Mouse (Mus musculus): ENCODE measurements around the gene Cactin.

Gene Cactin

DNA sequence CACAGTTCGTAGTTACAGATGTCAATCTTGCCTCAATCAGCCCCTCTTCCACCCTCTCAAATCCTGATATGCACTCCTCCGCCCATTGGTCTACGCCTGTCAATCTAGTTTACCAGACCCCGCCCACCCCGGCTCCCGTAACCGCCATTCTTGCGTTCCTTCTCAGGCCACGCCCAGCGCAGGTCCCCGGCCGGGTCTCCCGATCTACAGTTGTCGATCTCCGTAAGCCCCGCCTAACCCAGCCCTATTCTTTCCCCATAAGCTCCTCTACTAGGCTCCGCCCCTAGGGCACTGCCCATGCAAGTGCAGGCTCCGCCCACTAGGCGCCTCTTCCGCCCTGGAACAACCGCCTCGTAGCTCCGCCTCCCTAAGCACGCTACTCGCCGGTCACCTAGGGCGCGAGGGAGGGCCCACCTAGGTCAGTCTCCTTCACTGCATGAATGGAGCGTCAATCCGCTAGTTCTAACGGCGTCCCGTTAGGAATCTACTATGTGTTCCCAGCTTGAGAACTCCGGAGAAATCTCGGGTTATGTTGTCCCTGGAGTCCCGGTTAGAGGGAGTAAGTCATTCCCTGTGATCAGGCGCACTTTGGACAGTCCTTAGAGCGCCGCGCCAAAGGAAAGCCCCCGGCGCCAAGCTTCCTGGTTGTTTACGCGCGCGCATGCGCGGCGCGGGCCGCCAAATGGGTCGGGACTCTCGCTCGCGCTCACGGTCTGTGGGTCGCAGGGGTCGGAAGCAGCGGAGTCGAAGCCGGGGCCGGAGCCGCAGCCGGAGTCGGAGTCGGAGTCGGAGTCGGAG is at the start of gene Cactin:
TSS of gene Cactin (plus strand) at position 554 of the 798 bp plus-strand sequence.
- DNase-seq (ENCODE audit: low spot score in 2 of 2) = peak; percentile 99 to 100

DNA sequence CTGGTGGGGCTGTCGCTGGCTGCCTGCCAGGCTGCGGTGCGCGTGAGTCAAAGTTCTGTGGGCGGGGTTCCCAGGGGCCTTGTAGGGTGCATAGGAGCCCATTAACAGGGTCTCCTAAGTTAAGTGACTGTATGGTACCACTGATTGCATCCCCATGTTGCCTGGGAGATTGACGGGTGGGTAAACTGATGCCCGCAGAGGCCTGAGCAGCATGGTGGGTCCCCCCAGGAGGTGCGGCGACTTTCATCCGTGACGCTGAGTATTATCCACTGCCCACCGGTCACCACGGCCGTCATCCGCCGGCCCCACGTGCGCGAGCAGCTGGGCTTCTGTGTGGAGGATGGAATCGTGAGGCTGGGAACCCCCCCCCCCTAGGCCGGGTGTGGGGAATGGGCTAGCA is 48.5 kb upstream of the Cactin start:
- no peak for DNase-seq (ENCODE audit: low spot score in 2 of 2)

DNA sequence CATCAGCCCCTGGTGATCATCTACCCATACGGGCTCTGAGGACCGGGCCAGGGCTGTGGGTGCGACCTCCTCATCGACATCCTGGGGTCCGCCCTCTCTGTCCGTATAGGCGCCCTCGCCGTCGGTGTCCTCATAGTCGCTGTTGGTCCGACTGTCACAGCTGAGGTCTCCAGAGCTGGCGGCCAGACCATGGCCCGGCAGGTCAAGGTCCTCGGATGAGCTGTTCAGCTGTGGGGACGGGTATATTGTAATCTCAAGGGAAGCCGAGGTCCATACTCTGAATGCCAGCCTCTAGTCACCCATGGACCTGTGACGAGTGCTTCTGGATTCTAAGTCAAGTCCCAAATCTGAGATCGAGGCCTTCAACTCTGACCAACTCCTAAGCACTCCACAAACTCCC is 47.1 kb upstream of the Cactin start:
- no peak for DNase-seq (ENCODE audit: low spot score in 2 of 2)

DNA sequence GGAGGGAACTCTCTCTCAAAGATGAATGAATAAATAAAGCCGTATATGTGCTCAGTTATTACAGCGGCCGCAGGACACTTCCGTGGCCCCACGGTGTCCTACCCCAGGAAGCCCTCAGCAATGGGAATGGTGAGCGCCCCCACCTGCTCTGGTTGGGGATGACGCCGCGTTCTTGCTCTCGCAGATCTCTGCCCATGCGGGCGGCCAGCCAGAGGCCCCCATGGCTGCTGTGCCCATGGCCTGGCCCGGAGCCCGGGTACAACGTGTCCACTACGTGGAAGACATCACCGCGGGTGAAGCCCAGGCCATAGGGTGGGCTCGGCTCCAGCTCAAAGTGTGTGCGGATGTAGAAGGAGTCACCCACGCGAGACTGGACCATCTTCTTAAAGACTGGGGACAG is 43.2 kb upstream of the Cactin start:
- no peak for DNase-seq (ENCODE audit: low spot score in 2 of 2)

DNA sequence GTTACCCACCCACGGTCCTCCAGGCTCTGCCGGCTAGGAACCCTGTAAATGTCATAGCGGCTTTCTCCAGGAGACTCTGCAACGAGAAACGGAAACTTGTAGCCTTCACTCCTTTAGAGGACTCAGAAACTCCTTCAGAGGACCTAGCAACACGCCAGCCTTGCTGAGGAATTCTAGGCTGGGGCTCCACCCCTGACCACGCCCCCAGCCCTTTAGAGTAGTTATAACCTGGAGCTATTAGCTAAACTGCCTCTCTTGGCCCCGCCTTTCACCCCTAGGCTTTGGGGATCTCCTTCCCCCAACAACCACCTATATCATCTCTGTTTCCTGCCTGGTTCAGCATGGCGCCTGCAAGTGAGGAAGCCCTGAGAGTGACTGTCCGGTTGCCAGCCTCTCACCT is 41.4 kb upstream of the Cactin start:
- no peak for DNase-seq (ENCODE audit: low spot score in 2 of 2)

DNA sequence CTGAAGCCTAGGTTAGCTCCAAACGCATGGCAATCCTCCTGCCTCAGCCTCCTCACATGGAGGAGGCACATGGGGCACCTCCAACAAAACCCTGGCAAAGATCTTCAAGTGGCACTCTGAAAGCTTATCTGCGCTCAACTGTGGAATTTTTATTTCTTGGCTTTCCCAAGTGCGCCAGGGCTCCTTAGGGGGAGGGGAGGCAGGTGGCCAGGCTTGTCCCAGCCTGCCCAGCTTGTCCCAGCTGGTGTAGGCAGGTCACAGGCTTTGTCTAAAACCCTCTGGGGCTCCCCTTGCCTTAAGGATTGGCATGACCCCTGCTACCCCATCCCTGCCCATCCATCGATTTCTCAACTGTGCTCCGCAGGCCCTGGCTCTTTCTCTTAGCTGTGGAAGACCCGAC is 36.7 kb upstream of the Cactin start:
- DNase-seq (ENCODE audit: low spot score in 2 of 2) = no peak

DNA sequence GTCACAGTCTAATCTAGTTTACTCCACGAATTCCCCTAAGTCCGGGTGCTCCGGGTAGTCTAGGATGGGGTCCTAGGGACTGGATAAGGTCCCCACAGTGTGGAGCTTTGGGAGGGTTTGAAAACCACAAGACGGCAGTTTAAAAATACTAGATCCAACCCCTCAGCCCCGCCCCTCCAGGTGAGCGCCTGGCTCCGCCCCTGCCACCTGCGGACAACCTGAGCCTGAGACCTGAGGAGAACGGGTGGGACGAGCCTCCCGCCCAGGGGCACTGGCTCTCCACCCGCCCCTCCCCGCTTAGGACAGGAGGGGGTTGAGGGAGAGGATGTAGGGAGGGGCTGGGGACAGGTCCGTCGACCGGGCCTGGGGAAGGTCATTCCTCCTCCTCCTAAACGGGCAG is 36.2 kb upstream of the Cactin start:
- DNase-seq (ENCODE audit: low spot score in 2 of 2) = no peak

DNA sequence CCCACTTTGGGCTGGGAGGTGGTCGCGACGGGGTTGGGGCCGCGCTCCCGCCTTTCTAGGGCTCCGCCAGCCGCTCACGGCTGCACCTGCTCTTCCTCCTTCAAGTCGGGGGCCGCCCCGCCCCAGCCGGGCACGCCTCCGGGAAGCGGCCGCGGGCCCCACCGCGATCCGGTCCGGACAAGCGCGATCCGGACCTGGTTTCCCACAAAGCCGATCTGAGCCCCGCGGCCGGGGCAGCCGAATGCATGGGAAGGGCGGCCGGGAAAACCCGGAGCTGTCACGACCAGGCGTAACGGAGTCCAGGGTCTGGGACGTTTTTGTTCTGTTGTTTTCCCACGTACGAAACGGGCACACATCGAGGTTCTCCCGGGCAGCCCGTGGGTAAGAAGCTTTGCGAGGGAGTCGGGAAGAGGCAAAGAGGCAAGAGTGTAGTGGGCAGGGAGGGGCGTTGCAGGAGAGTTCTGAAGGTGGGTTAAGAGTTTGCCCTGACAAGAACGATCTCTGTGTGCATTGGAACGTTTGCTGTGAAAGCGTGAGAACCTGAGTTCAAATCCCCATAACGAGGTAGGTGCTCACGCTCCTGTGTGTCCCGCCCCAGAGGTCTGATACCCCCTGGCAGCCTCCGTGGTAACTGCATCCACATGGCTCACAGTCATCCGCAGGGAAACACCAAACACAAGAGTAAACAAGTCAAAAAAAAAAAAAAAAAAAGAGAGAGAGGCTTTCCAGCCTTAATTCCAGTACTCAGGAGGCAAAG is 35.0 kb upstream of the Cactin start:
- peak; percentile 61 to 67 for DNase-seq (ENCODE audit: low spot score in 2 of 2)

DNA sequence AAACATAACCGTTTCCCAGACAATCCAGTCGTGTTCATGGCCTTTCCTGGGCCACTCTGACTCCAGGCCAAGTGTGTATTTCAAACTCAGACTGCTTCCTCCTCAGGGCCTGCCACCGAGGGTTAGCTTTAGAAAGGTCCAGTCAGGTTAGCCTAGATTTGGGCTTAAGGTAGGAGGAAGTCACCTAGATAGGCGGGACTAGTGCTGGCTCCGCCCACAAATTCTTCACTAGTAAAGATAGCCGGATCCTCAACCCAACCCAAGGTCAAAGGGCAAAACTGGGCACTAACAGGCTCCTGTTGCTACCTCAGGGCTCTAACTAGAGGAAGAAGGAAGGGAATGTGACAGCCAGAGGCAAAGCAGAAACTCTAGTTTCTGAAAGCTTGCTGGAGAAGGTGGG is 34.3 kb upstream of the Cactin start:
- no peak for DNase-seq (ENCODE audit: low spot score in 2 of 2)

DNA sequence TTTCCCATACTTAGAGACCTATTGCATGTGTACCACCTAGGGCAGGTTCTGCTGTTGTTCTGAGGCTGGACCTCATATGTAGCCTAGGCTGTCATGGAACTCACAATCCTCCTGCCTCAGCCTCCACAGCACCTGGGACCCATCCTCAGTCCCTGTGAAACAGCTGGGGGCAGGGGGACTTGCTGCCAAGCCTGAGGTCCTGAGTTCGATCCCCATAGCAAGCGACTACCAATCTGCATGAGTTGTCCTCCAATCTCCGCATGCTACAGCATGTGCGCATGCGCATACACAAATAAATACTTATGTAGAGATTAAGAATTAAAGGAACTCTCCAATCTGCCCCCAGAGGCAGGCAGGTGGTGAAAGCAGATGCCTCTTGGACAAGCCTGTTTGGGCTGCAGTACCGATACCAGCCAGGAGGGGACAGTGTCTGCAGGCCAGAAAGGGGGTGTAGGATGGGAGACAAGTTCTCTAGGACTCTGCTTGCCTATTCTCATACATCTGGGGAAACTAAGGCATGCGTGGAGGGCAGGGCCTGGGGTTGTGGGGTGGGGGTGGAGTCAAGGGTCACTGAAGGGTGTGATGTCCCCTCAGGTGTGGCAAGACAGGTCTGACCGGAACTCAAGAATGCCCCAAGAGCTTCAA is 33.3 kb upstream of the Cactin start:
- DNase-seq (ENCODE audit: low spot score in 2 of 2) = no peak

DNA sequence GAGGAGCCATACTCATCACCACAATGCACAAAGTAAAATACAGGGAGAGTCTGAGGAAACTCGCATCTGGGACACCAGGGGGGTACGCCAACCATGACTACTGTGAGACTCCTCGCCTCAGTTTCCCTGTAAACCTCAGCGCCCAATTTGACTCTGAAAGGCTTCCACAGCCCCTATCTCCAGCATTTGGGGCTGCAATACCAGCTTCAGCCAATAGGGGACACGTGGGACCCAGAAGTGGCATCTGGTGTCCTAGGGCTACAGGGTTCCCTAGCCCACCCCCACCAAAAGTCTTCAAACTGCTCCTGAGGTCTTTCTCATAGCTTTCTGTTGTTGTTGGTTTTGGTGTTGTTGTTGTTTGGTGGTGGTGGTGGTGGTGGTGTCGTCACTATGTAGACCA is 32.3 kb upstream of the Cactin start:
- DNase-seq (ENCODE audit: low spot score in 2 of 2) = no peak

DNA sequence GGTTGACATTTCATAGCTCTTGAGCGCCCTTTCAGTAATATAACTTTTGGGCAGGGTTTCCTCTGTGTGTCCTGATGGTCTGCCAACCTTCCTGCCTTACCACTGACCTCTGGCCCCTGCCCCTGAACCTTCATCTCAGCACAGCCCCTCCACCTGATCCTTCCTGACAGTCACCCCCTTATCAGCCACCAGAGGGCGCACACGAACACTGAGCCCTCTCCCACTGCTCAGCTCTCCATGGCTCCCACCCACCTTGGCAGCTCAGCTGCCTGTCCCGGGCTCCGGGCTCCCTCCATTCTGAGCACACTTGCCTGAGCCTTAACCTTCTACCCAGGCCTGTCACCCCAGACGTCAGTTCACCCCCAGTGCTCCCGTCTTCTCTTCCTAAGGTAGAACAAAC is 31.6 kb upstream of the Cactin start:
- no peak for DNase-seq (ENCODE audit: low spot score in 2 of 2)

DNA sequence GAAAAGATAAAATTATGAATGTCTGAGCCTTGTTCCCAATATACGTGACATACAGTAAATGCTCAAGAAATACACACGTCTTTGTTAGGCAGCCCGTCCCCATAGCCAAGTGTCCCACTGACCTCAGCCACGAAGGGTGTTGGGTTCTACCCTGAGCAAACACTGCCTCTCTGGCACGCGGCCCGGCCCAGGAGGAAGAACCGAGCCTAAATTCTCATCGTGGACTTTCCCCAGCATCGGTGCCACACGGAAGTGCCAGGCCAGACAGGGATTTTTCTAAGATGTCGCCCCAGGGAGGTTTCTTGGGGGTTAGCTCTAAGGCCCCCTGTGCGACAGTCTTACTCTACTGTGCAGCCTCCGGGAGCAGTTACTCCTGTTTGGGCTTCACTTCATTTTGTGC is 31.1 kb upstream of the Cactin start:
- DNase-seq (ENCODE audit: low spot score in 2 of 2) = no peak

DNA sequence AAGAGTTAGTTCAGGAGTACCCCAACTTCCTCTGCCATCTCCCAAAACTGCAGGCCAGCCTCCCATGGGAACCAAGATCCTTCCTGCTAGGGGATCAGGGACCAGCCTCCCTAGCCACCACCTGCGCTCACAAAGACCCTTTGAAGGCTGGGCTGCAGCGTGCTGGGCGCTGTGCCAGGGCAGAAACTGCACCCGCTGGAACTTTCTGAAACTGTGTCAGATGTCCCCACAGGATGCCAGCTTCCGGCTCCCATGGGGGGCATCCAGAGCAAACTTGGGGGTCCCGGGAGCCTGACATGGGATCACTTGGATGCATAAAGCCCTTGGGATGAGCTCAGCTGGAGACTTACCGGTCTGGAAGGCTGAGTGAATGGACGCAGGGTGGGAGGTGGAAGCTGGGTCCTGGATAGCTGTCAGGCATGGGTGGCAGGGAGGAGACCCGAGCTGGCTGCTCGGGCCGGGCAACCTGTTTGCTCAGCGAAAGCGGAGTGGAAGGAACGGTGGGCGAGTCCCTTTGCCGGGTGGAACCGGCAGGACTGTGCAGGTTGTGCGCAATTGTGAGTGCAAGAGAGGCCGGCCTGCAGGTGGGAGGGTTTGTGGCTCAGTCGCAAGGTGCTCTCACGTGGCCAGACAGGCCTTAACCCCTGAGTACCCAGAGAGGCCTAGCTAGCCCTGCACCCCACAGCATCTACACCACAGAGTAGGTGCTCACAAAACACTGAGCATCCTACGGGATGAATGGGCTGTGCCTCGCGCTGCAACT is 30.0 kb upstream of the Cactin start:
- DNase-seq (ENCODE audit: low spot score in 2 of 2) = no peak

DNA sequence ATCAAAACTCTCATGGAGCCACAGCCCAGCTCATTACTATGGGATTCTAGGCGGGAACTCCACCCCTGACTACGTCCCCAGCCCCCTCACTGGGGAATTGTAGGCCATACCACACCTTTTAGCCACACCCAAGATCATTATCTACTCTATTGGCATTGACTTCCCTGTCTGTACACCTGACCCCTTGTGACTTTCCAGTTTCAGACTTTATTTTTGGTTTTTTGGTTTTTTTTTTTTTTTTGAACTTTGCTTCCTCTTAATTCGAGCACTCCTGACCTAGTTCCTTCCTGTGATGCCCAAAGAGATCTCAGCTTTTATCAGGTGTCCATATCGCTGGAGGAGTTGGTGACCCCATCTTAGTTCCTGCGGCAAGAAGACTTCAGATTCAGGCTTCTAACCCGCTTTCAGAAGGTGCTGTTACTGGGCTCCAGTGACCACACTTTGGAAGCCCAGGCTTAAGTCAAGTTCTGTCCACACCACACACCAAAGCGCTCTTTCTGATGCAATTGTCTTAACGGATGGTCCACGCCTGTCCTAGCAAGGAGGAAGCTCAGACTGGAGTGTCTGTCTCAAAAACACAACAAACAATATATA is 29.3 kb upstream of the Cactin start, which contains the start of gene Tjp3:
TSS of gene Tjp3 (minus strand) at position 71 of the 594 bp plus-strand sequence.
- no peak for DNase-seq (ENCODE audit: low spot score in 2 of 2)

DNA sequence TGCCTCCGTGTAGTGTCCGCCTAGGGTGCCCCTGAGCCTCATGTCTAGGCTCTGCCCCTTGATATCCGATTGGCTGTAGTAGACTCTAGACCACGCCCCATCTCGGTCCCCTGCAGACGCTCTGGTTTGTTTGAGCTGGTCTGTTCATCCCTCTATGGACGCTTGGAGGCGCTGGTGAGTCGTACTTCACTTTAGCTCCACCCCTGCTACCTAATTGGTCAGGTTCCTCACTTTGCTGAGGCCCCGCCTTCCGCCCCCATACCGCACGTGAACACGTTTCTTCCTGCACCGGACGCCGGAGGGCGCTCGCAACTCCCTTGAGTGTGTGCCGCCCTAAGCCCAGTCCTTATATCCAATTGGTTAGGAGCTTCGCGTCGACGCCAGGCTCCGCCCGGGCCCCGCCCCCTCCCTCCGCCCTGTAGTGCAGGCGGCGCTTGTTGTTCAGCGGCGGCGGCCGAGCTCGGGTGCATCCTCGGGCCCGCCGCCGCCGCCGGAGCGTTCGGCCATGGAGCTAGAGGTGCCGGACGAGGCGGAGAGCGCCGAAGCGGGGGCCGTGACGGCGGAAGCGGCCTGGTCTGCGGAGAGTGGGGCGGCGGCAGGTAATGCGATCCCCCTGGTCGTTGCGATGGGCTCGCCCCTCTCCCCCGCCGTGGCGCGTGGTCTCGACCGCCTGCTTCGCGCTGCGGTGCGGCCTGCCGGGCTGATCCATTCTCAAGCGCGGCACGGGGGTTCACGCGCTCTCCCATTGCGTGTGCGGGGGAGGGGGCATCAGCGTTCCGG is 28.2 kb upstream of the Cactin start, which contains the start of gene Pip5k1c:
TSS of gene Pip5k1c (plus strand) at position 410 of the 780 bp plus-strand sequence.
- peak; percentile 100 for DNase-seq (ENCODE audit: low spot score in 2 of 2)

DNA sequence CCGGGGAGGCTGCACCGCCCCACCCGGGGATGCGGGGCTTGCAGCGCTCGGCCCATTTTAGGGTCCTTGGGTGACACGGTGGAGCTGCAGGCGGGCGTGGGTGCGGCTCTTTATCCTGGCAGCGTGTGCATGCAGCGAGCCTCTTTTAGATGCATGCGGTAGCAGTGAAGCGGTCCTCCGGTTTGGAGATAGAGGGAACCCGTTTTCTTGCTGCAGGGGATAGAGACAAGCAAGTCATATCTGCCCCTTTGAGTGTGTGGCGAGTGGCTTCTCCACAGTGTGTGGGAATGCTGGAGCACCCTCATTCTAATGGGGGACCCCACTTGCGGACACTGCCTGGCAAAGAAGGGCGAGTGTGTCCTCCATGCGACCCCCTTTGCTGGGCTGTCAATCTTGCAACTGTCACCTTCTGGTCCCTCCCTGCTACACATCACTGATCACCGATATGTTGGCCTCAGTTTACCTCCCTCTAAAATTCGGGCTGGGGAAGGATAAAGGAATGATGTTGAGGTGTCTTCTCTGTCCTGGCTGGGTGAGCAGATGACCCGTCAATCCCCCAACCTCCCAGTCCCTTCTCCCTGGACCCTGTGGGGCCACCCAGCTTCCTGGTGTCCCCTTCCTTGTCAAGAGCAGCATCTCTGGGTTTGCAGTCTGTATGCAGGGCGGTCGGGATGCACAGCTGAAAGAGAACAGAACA is 27.4 kb upstream of the Cactin start:
- DNase-seq (ENCODE audit: low spot score in 2 of 2) = no peak

DNA sequence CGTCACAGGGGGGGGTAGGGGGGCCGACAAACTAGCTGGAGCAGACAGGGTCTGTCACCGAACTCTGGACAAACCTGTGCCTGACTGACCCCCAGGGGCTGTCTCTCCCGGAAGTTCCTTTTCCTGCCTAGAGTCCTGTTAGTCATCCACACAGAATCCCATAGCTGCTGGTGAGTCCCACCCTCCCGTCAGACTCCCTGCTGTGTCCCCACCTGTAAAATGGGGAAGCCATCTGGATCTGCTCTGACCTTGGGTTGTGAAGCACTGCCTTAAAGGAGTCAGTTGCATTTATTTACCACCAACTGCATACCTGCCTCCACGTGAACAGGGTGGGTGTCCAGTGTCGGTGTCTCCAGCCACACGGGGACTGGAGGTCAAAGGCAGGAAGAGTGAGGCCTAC is 26.5 kb upstream of the Cactin start:
- DNase-seq (ENCODE audit: low spot score in 2 of 2) = no peak

DNA sequence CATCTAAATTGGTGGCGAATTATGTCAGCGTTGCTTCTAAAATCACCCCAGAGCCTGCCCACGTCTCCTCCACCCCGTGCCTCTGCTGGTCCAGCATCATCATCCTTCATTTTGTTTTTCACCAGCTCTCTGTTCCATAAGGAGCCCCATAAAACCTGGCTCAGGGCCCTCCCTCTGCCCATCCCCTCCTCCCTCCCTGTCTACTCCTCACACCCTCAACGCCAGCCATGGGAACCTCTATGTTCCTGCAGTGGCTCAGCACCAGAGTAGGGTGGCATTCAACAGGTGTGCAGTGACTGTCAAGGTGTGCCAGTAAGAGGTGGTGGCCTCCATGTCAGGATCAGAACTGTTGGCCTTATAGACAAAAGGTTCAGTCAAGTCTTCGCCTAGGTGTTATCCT is 25.7 kb upstream of the Cactin start:
- DNase-seq (ENCODE audit: low spot score in 2 of 2) = peak in 1 of 2 experiments; percentile 72

DNA sequence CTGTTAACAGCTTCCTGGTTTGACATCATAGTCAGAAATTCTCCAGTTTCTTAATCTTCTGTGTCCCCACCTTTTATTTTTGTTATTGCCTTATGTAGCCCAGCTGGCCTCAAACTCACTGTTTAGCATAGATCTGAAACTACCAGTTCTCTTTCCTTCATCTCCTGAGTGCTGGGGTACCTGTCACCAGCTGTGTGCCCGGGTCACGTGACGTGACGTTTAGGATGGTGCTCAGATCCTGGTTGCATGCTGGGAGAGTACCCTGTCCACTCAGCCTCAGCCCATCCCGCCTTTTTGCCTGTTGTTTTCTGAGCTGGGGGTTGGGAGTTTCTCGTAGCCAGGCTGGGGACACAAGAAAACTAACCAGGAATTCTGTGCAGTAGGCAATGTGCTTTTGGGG is 23.7 kb upstream of the Cactin start:
- DNase-seq (ENCODE audit: low spot score in 2 of 2) = no peak
